Mouse (Mus musculus) right cerebral cortex, postnatal 25 days (tissue): ENCODE measurements at regions not wholly inside any gene's neighbourhood (a gene's known extent, or its start where the extent isn't known, plus 50 kb on each side); places are given as distances from the start of the nearest gene placed in this dataset.

Experiments
- DNase-seq: peaks from one replicate; pipeline ENCODE4 v3.0.0; 2022

DNA sequence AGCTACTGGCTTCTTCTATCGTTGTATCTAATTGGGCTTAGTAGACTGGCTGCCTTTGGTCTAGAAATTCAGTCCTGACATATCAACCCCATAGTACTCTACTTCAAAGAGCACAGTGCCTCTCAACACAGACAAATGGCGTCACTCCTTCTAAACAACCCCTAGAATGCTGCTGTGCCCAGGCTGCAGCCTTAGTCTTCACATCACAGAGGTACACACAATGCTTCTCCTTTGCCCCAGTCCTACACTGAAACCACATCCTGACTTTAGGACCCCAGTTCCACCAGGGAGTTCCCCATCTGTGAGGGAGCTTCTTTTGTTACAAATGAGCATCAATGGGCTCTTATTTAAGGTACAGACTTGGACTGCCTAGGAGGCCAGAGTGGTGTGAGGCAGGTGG lies 312.6 kb downstream of the Cd83 start:
- no peak for DNase-seq

DNA sequence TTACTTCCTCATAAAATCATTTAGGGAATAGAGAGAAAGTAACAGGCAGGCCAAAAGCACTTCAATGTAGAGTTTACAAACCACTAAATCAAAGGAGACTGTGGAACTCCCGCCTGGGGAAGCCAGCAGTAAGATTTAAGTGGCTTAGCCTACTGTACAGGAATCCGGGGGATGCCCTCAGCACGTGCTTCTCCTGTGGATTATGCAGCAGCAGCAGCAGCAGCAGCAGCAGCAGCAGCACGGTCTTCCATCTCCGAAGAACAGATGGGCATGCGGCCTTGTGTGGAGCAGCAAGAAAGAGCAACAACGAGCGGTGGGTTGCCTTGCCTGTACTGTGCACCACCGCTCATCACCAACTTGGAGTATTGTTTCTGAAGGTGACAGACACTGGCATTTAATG lies 314.9 kb downstream of the Cd83 start:
- no peak for DNase-seq

DNA sequence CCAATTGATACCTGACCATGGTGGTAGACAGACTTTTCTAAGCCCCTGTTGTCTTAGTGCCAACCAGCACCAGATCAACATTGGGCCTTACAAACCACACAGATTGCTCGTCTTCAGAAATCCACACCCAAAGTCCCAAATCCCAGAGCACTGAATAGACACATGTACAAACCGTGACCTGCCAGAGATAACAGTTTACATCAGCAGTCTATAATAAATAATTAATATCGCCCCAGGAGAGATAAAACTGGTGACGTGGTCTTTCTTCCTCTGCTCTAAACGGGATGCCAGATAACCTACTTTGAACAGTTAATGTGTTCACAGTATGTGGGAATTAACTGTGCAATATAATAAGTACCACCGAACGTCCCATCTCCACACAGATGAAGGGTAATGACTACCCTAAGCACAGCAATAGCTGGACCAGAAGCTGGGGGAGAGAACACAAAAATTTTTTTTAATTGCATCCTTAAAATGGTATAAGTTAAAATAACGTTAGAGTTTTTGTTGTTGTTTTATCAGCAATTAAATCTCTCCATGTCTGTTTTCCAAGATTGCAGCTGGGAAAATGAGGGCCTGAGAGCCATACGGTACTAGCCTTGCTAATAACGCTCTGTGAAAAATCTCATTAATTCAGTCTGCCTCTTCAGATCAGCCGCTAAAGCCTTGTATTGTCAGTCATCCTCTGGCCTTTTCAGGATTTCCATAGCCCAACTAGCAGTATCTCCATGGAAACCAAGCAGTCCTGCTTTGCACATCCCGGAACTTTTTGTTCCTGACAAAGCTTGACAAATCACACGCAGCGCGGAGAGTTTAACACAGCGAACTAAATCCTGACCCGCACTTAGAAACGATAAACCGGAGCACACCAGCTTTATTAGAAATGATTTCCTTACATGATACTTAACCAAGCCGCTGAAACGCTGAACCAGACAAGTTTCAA lies 315.8 kb downstream of the Cd83 start:
- peak; percentile 29 for DNase-seq

DNA sequence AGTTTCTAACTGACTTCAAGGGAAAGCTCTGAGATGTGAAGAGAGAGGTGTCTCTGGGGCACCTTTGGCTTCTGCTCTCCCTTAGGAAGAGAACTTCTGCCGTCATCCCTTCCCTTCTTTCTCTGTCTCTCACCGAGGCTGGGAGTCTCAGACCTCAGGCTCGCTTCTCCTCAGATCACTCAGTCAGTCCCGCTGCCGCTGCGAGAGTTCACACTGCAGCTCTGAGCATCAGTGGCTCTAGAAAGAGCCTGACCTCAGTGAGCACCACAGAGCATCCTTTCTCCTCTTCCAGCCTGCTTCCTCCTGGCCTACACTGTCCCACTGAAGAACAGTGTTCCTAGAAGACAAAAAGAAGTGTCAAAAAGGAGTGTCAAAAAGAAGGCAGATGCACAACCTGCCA lies 316.6 kb downstream of the Cd83 start:
- DNase-seq, result no peak

DNA sequence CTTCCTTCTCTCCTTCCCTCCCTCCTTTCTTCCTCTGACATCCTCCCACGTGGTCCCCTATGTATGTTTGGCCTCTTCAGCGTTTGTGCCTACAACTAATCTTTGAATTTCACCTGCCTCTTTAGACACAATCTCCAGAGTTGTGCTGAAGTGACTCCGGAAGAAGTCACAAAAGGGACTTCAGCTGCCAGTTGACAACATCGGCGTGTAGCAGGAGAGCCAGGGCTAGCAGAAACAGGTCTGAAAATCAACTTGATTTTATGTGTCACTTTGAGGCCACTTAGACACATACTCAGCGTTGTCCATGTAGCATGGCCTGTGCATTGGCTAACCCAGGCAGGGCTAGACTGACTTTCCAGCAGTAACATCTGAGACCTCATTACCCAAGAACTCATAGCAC lies 317.2 kb downstream of the Cd83 start:
- DNase-seq, result no peak

DNA sequence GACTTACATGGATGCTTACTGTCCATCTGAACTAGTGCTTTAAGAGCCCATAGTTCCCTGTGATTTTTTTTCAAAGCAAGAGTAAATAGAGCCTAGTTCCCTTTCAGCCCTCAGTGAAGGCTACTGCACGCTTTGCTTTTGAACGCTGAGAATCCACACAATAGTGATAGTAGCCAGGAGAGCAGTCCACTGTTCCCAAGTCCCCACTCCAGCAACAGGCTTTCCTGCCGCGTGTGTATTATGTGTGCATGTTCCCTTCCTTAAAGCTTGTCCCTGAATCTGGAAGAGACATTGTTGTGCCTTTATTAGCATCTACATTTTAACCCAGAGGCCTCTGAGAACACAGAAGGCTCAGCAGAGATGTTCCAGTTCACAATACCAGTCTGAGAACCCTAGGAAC lies 317.7 kb downstream of the Cd83 start:
- no peak for DNase-seq

DNA sequence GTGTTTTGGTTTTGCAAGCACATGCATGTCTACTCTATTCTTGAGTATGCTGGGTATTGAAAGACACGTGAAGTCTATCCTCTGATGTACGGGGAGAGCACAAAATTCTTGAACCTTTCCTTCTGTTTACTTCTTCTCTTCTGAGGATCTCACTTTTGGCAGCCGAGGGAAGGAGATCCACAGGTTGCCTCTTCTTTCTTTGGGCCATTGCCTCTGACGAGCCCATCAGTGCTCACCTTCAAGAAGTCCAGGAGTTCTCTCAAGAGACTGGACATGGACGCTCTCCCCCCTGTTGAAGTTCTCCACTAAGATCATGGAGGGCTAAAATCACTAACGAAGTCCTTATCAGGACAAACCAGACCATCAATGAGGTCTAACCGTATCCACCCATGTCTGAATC lies 318.8 kb downstream of the Cd83 start:
- DNase-seq, result no peak

DNA sequence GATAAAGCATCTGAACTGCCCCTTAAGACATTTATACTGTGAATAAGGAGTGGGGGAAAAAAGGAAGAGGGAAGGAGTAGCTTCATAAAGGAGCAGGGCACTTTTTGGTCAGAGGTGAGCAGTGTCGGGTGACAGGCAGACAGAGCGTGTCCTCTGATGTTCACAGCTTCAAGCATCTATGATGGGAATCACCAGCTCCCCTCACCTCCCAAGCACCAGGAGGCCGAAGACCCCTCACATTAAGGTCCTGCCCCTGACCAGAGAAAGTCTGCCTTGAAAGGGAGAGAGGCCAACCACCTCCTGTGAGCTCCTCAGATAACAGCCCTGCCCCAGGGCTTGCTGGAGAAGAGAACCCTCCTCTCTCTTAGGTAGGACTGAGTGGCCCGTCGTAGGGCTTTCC lies 320.6 kb downstream of the Cd83 start:
- DNase-seq, result no peak

DNA sequence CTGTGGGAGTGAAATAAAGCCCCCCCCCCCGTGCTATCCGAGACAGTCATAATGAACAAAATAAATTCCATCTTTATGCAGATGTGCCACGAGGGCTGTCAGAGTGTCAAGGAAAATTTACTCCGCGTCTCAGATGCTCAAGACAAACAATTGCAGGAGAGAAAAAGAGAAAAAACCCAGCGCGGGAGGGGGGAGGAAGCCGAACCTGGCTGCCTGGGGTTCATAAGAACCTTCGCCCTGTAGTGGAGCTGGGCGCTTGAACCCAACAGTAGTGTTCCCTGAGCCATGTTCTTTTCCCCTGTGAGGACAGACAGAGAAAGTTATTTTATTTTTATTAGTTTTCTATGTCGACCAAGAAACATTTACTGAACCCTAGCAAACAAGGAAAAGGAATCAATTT lies 324.1 kb downstream of the Cd83 start:
- no peak for DNase-seq

DNA sequence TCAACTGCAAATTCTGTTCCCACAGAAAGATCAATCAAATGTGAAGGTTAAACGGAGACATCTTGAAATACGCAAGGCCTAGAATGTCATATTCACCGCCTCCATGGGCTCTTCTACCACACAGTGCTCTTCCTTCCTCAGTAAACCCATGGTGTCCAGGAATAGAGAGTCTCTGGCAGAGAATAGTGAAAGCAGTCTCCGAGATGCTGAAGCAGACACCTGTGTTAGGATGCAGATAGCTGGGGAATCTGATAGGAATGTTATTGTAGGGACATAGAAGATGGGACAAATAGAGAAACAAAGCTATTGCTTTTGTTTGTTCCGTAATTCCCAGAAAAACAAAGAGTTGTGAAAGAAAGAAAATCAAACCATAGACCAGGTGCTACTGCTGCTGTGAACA lies 328.5 kb downstream of the Cd83 start:
- DNase-seq, result no peak

DNA sequence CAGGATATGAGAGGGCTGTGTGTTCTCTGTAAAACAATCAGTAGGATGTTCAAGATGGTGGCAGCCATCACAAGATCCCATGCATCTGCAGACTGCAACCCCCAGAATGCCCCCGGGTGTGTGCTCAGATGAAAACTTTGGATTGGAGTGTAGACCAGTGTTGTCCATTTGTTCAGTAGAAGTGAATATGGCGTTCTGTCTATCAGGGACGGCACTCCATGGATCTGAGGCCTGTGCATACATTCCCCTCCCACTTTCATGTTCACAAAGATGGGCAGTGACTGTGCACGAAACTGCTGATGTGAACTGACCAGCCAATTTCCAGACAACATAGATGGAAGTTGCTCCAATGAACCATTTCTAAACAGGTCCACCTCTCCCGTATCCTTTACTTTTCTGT lies 330.3 kb downstream of the Cd83 start:
- no peak for DNase-seq

DNA sequence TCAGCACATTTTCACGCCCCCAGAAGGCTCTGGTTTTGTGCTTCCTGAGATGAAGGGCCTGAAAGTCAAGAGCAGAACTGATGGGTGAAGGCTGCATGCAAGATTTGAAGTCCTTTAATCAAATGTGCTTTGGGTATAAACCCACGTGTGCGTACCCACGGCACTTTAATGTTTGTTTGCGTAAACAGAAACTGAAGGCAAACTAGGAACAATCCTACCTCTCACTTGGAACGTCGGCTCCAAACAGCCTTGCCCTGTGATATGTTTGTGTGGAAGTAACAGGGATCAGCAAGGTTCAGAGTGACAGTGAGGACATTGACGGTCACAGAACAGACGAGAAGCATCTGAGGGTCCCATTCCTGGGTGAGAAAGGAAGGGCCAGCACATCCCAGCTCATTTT lies 333.3 kb downstream of the Cd83 start:
- no peak for DNase-seq

DNA sequence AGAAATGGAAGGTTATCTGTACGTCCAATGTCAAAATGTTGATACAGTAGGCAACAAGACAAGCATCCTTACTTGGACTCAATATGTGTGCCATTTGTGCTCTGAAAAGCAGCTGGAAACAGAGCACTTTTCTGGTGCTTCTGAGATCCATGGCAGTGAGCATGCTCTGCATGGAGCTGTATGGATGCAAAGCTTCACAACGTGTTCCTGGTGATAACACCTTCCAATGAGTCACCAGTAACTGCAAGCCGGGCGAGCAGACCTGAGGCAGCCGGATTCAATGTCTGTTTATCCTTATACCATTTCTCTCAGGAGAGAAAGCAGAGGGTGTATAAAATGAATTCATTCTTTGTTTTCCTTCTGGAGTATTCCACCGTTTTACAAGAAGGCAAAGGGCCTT lies 334.3 kb downstream of the Cd83 start:
- DNase-seq, result no peak

DNA sequence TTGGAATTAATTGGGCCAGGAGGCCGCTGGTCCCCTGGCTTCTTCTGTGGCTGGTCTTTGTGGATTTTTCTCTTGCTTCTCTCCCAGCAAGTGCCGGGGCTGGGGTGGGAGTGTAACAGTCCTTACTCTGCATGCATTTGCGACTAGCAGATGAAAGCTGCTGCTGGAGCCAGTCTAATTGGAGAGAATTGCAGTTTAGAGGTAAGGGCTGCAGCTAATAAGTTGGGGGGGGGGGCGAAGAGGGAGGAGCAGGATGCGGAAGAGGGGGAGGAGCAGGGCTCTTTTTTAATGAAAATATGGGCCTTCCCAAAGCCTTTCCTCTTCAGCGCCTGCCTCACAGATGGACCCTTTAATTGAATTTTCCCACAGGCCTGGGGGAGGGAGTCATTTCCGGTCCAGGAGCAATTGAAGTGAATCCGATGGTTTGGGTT lies 336.7 kb downstream of the Cd83 start:
- DNase-seq, result no peak

DNA sequence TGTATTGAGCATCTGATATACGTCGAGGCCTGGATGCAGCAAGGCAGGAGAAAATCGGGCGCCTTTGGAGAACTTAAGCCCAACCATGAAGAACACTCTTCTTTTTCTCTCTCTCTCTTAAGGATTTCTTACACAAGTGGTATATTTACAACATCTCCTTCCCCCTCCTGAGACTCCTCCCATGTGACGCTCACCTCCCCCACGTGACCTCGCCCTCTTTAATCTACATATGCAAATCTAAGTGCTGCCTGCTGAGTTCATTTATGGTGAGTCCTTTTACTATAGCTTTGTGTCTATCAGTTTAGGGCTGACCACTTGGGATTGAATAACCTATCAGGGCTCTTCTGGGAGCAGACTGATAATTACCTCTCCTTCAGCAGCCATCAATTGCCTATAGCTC lies 337.4 kb downstream of the Cd83 start:
- DNase-seq, result no peak

DNA sequence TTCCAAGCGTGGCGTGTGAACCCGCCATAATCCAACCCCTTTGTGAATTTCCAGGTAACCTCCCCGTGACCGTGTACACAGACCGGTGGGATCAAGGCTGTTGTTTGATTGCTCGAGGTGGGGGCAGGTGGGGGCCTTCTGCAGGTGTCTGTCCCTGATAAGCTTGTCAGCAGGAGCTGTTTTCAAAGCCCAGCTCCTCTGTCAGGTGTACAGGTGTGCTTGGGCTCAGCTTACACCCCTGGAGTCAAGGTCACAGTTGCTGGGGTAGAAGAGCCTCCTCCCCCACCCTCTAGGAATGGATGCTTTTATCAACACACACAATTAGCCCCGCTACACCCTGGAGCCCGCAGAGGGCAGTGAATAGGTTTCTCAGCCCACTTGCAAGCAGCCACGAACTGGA lies 341.6 kb downstream of the Cd83 start:
- no peak for DNase-seq

DNA sequence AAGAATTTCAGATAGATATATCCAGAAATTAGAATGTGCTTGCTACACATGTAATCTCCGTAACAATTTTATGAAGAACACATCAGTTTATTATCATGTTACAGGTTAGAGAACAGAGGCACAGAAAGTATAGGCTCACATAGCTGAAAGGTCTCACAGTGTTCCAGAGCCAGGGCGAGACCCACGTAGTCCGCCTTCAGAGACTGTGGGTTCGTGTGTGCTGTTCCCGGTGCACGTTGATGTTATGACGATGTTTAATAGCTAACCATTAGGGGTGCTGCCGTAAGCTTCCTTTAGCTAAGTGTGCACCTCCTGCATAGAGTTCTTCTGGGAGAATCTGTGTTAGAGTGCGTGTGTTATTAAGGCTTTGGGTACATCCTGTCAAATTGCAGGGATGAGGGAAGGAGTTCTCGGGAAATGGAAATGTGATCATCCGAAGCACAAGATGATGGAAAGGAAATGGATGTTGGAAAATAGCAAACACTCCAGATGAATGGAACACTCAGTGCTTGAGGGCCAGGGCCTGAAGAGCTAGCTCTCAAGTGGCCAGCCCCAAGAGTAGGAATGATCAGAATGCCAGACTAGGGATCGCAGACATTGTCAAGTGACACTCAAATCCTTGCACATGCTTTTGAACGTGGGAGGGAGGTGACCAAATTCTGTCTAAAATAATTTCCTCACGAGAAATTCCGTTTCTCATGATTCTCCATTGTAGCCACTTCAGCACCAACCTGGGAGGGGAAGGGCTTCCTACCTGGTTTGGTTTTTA lies 344.1 kb downstream of the Cd83 start:
- no peak for DNase-seq

DNA sequence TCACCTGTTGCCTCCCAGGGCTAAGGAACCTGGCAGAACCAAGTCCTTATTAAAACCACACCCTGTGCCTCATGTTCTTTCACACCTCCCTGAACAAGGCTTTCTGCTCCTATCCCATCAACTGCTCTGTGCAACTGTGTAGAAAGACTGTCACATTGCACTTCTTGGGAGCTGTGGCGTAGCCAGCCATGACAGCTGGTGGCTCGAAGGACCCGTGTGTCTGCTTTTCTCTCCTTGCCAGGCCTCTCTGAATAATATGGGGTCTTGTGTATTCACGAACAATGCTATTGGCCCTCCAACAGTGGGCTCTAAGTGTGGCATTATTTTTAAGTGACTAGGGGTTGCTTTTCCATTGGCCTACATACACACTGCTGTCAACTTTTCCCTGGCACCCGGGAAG lies 347.3 kb downstream of the Cd83 start:
- DNase-seq, result no peak

DNA sequence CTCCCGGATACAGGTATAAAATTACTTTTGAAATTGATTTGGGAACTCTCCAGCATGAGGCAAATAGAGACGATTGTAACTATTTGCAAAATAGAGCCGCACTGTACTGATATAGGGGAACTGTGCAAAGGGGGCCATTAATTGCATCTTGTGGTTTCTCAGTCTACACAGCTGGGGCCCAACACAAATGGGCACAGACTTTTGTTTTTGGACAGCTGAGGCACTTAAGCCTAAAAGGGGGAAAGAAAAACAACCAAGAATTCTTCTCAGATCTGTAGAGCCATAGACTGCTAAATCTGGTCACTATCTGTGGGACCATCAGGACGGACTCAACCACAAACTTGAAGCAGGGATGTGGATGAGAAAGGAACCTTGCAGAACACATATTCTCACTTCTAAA lies 347.9 kb downstream of the Cd83 start:
- DNase-seq, result no peak

DNA sequence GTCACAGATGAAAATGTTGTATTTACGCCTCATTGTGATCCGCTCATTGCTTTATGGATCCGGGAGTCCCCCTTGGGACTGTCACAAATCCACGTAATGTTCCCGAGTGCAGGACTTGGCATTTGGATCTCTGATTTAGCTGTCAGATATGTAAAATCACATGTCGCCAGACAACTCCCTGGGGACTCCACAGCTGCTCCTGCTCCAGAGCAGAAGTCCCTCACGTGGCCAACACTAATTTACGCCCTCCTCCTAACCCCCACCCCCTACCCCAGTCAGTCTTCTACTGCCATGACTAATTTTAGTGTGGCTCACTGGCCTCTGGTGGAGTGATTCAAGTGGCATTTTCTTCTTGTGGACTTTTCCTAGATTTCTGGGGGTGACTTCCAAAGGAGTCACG lies 348.9 kb downstream of the Cd83 start:
- DNase-seq, result no peak

DNA sequence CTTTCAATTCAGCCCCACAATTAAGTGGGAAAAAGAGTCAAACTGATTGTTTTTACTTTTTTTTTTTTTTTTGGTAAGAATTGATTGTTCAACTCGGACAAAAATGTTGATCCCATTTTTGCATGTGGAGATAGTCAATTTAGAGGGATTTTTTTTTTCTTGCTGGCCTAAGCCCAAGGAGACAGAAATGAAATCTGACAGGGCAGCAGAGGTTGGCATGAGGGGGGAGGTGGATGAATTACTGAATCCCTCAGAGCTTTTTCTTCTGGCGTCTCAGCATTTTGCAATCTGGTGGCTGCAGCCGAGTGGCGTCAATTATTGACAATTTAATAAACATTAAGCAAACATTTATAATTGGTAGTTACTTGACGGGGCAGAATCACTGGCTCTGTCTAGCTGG lies 356.6 kb downstream of the Cd83 start:
- no peak for DNase-seq

DNA sequence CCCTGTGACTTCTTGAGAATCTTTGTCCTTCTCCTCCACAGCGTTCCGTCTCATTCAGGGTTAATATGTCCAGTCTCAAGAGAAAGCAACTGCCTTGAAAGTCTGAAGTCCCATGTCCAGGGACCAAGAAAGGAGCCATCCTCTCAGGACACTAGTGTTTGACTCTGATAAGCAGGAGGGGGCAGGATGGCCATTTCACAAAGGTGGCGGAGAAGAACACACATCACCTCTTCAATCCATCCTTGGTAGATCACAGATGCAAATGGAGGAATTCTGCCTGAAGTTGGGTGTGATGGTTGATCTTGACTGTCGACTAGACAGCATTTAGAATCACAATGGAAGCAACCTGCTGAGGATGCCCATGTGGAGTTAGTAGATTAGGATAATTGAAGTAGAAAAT lies 360.9 kb downstream of the Cd83 start:
- no peak for DNase-seq

DNA sequence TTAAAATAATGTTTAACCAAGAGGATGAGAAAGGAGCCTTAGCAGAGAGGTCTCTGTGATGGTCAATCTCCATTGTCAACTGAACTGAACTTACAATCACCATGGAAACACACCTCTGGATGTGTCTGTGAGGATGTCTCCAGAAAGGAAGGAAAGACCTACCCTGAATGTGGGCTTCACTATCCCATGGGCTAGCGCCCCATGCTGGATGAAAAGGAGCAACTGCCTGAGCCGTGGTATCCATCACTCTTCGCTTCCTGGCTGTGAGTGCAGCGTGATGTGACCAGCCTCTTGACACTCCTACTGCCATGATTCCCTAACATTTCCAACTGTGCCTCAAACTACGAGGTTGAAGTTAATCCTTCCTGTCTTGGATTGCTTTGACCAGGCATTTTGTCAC lies 363.3 kb downstream of the Cd83 start:
- no peak for DNase-seq

DNA sequence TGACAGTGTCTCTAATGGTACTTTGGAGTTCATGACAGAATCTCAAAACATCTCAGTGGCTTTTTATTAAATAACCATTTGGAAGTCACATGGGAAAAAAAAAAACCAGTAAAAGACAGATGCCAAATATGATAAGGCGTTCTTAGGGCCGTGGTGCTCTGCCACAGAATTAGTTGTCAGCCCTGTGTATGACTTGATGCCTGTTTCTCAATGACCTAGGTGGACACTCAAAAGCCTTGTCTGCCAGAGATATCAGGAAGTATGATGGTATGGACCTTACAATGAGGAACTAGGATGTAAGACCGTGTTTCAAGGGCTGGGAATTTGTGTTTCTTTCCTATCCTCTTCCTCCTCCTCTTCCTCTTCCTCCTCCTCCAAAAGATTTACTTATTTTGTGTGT lies 364.9 kb downstream of the Cd83 start:
- DNase-seq, result no peak
